Mouse (Mus musculus) brain, embryonic 14.5 days (tissue): ENCODE measurements around the gene Bcl9.

Experiments used
- CTCF ChIP-seq: fragments of 200-500 bp; IDR thresholded peaks from 2 replicates; pipeline ENCODE4 v1.5.1; 2012; ENCODE audit warnings: inconsistent platforms, mild to moderate bottlenecking, moderate library complexity, borderline replicate concordance; ENCODE audit not compliant: insufficient read depth, insufficient read length; ENCODE audit errors: extremely low read depth
- POLR2A ChIP-seq: fragments of 200-500 bp; IDR thresholded peaks from 2 replicates; pipeline ENCODE4 v1.6.1; 2012; ENCODE audit warnings: mild to moderate bottlenecking, inconsistent platforms, borderline replicate concordance; ENCODE audit not compliant: poor library complexity, insufficient read depth, insufficient read length, severe bottlenecking; ENCODE audit errors: extremely low read depth

DNA sequence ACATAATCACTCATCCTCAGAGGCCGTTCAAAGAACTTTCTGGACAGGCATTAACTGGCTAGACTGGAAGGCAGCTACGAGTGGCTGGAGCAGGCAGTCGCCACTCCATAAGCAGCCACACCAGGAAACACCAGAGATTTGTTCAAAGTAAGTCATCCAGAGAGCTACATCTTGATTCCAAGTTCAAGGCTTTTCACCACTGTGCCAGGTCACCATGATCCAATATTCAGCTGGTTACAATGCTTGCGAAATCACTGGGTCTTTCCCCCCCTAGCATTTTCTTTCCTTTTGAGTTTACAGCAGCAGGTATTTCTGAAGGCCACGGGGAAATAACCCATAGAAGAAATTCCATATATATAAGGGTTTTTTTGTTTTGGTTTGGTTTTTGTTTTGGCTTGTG lies 72.5 kb downstream of the Bcl9 start:
- TF ChIP-seq POLR2A (no peak), CTCF (no peak)
